Mouse (Mus musculus) olfactory bulb, adult 2 months (tissue): ENCODE measurements around the gene Tnp2. TPM values are rescaled to one million over a fixed set of nuclear protein-coding genes. Genes with fewer than 3 reads are reported as not detected.
A peak's percentile ranks its signal among the peaks of the same experiment; 100 is the strongest.

ENCODE experiments used
- H3K27ac ChIP-seq: fragments of 200-500 bp; 2 replicates; pipeline ENCODE4 v1.5.1; 2012; ENCODE audit warnings: low read depth, low read length; ENCODE audit not compliant: insufficient read depth
- H3K4me1 ChIP-seq: fragments of 200-500 bp; 2 replicates; pipeline ENCODE4 v1.6.1; 2012; ENCODE audit warnings: low read length; ENCODE audit not compliant: control insufficient read depth, insufficient read depth
- H3K4me3 ChIP-seq: fragments of 200-500 bp; 2 replicates; pipeline ENCODE4 v1.5.1; 2012; ENCODE audit warnings: mild to moderate bottlenecking, low read depth, low read length, moderate library complexity; ENCODE audit not compliant: insufficient read depth
- CTCF ChIP-seq: fragments of 200-500 bp; IDR thresholded peaks from 2 replicates; pipeline ENCODE4 v1.5.1; 2012; ENCODE audit warnings: low read depth, mild to moderate bottlenecking, low read length, moderate library complexity; ENCODE audit not compliant: insufficient read depth
- POLR2A ChIP-seq: fragments of 200-500 bp; IDR thresholded peaks from 2 replicates; pipeline ENCODE4 v1.6.1; 2012; ENCODE audit warnings: mild to moderate bottlenecking, low read depth, low read length, moderate library complexity; ENCODE audit not compliant: insufficient read depth
- WGBS: fragments of 180-500 bp; shearing (Covaris S2); methylation state at CpG from one replicate; pipeline ENCODE4 v1.1.7; 2018; 5-methylcytosine and 5-hydroxymethylcytosine counted together
- polyA plus RNA-seq: library from polyadenylated mRNA; stranded (reverse); fragments of >200 nt; gene quantifications from 2 replicates; pipeline ENCODE4 v1.2.4, GENCODE M21; 2012; ENCODE audit warnings: low replicate concordance; ENCODE audit not compliant: missing spikeins, insufficient read depth, insufficient read length

Gene Tnp2
- polyA plus RNA-seq: not detected in 2 replicates

DNA sequence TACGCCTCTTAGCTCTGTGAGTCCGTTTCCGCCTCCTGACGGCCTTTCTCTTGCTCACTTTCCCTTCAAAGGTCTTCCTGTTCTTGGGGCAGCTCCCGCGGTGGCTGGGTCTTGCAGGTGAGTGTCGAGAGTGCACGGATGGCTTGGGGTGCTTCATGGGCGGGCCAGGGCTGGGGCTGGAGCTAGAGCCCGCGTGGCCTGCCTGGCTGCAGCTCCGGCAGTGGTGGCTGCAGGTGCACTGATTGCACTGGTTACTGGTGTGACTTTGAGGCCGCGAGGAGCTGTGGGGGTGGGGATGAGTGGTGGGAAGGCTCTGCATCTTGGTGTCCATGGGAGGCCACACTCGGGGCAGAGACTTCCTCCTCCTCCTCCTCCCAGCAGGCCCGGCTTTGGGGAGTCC is at the start of gene Tnp2:
Gene Tnp2 (minus strand): TSS at position 390 of the 400 bp plus-strand sequence.
- TF ChIP-seq POLR2A (no peak), CTCF (no peak)
- no peak within 1 kb of the TSS for H3K27ac ChIP-seq
- H3K4me3 ChIP-seq: no peak within 1 kb of the TSS
- 71% methylated on average over 16 of the region's 16 CpGs for WGBS
- peaks cover 15% of the 10 kb centered on the region for H3K4me1 ChIP-seq

DNA sequence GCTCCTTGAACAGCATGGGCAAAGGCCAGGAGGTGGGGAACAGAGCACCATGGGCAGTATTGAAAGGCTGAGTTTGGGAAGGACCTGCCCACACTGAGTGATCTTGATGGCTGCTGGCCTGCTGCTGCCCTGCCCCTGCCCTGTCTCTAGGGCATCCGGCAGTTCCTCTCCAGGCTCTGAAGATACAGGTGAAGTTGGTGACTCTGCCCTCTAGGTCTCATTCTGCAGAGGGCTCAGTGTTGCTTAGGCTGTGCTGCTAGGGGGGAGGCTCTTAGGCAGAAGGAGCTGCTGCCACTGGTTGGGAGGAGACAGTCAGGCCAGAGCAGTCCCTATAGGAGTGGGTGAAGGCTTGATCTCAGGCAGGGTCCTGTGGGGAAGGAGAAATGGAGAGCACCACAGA is 49.4 kb upstream of the Tnp2 start:
- no peak overlapping the region for H3K27ac ChIP-seq
- WGBS: 96% methylated on average over 1 of the region's 1 CpGs
- H3K4me1 ChIP-seq: peaks cover 8% of the 10 kb centered on the region; the same call in 1 of the 2 replicates
- H3K4me3 ChIP-seq: no peak overlapping the region
- no peak for TF ChIP-seq POLR2A
- no peak for TF ChIP-seq CTCF

DNA sequence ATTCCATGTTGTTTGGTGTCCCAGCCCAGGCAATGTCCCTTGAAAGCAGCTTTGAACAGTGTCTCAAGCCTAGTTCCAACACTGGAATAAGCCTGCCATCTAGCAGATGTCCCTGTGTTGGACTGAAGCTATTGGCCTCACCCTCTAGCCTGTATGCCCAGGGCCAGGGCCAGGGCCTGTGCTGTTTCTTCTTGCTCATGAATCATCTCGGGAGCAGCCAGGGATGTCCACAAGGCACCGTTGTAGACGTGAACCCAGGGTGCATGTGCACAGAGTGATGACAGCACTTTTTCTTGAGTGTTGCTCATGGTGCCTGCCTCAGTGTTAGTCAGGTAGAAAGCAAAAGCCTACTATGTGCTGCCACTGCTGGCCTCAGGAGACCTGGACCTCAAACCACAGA is 48.8 kb upstream of the Tnp2 start:
- H3K4me3 ChIP-seq: no peak overlapping the region
- WGBS: 97% methylated on average over 3 of the region's 3 CpGs
- peaks cover 7% of the 10 kb centered on the region; the same call in 1 of the 2 replicates for H3K4me1 ChIP-seq
- no peak for TF ChIP-seq POLR2A
- no peak for TF ChIP-seq CTCF
- no peak overlapping the region for H3K27ac ChIP-seq

DNA sequence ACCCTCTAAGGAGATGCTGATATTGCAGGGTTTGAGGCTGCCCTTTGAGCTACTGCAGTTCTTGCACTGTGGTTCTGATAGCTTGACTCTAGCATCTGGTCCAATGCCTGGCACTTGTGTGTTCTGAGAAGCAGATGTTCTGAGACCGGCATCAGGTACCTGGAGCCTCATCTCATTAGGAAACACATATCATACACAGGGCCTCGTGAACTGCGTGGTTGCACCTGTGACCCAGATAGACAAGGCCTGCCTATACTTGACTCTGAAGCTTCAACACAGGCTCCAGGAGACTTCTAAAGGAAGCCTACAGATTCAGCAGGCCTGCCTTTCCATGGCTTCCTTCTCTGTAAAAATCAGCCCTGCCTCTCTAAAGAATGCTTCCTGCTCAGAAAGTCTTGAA is 47.9 kb upstream of the Tnp2 start:
- 98% methylated on average over 3 of the region's 3 CpGs for WGBS
- Histone ChIP-seq H3K4me3 (no peak overlapping the region), H3K4me1 (peaks cover 5% of the 10 kb centered on the region; the same call in 1 of the 2 replicates), H3K27ac (no peak overlapping the region)
- TF ChIP-seq CTCF (no peak), POLR2A (no peak)

DNA sequence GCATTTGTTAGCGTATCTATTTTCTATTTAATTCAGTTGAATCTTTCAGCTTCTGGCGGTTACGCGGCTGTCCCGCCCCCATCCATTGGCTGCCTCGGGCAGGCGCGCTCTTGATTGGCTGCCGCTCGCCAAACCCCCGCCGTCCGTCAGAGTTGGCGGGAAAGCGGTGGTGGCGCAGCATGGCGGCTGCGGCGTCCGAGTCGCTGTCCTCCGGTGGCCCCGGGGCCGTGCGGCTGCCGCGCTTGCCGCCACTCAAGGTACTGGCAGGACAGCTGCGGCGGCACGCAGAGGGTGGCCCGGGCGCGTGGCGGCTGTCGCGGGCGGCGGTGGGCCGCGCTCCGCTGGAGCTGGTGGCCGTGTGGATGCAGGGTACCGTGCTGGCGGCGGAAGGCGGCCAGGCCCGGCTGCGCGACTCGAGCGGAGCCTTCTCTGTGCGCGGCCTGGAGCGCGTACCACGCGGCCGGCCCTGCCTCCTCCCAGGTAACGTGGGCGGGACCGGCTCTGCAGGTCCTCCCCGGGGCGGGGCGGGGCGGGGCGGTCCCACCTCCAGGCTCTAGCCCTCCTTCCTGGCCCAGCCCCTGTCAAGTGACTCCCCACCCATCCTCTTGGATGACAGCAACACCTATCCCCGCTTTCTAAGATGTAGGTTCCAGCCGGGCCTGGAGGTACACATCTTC is 46.6 kb upstream of the Tnp2 start, which contains the start of gene Rmi2:
Gene Rmi2 (plus strand): TSS at position 149 of the 677 bp plus-strand sequence.
- Histone ChIP-seq H3K4me1 (peaks cover 5% of the 10 kb centered on the region; the same call in 1 of the 2 replicates), H3K27ac (no peak within 1 kb of the TSS), H3K4me3 (peak within 1 kb of the TSS; percentile 99)
- TF ChIP-seq CTCF: no peak
- no peak for TF ChIP-seq POLR2A
- 1% methylated on average over 64 of the region's 69 CpGs for WGBS

DNA sequence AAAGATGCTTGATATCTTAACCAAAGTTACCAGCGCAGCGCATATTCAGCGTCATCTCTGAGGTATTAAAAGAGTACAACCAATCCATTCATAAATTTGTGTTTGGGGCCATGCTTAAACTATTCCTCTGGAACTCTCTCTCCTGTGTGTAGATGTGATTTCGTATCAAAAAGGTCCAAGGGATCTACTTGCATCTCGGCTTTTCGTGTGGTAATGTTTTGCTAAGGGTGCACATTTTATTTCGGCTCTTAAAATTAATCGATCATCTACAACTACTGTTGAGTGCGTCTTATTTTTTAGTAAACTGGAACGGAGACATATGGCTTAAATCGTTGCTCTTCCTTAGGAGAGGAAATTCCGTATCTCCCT is 46.1 kb upstream of the Tnp2 start:
- no peak for TF ChIP-seq CTCF
- no peak for TF ChIP-seq POLR2A
- H3K27ac ChIP-seq: no peak overlapping the region
- H3K4me3 ChIP-seq: peak overlapping the region; percentile 99; the same call in 1 of the 2 replicates
- H3K4me1 ChIP-seq: peaks cover 5% of the 10 kb centered on the region; the same call in 1 of the 2 replicates
- 5% methylated on average over 12 of the region's 12 CpGs for WGBS

DNA sequence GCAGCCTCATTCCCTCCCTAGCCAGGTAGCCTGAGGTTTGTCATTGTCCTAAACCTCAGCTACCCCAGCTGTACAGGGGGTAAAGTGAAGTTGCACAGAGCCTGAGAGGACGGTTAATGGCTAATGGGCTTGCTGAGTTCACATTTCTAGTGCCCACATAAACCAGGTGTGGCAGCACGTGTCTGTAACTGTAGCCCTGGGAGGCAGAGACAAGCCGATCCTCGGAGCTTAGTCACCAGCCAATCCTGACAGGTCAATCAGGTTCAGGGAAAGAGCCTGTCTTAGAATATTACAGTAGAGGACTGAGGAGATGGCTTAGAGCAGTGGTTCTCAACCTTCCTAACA is 40.0 kb upstream of the Tnp2 start:
- no peaks in the 10 kb centered on the region for H3K4me1 ChIP-seq
- TF ChIP-seq CTCF: no peak
- TF ChIP-seq POLR2A: no peak
- no peak overlapping the region for H3K27ac ChIP-seq
- no peak overlapping the region for H3K4me3 ChIP-seq
- WGBS: 86% methylated on average over 4 of the region's 4 CpGs

DNA sequence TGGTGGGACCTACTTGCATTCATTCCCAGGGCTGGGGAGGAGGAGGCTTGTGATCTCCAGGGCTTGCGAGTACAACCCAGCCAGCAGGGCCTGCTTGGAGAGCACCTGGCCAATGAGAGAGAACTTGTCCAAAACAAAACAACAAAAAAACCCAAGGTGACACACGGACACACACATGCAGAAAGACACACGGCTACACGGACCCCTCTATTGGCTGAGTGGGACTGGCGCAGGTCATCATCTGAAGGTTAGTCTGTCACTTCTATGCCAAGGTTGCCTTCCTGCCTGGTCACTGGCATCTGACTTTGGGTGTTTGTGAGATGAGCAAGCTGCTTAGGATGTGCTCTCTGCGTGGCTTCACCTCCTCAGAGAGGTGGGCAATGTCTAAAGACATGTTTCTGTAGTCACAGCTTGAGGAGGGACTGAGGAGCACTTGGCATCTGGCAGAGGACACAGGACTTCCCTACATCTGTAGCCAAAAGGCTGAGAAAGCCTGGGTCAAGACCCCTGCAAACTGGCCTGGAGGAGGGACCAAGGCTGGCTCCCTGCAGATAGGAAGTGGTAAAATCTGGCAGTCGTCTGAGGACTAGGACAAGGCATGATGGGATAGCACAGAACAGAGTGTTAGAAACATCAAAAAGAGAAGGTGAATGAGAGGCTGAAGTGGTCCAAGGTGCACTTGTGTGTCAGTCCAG is 39.5 kb upstream of the Tnp2 start:
- Histone ChIP-seq H3K4me3 (no peak overlapping the region), H3K27ac (no peak overlapping the region), H3K4me1 (no peaks in the 10 kb centered on the region)
- TF ChIP-seq POLR2A (no peak), CTCF (no peak)
- 88% methylated on average over 7 of the region's 7 CpGs for WGBS

DNA sequence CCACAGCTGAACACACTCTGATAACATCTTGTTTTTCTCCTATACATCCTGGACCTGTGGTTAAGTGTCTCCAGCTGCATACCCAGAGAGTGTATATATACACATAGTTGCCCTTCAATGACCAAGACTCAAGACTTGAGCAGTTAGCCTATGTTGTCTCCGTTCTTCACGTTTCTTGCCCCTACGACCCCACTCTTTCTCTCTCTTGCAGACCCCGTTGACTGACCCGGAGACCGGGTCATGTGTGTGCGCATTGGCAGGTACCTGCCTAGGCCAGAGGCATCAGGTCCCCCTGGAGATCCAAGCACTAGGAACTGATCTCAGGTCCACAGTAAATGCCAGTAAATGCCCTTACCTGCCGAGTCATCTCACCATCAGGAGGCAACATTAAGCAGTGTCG is 38.8 kb upstream of the Tnp2 start:
- Histone ChIP-seq H3K27ac (no peak overlapping the region), H3K4me1 (no peaks in the 10 kb centered on the region), H3K4me3 (no peak overlapping the region)
- 95% methylated on average over 9 of the region's 9 CpGs for WGBS
- TF ChIP-seq POLR2A (no peak), CTCF (no peak)

DNA sequence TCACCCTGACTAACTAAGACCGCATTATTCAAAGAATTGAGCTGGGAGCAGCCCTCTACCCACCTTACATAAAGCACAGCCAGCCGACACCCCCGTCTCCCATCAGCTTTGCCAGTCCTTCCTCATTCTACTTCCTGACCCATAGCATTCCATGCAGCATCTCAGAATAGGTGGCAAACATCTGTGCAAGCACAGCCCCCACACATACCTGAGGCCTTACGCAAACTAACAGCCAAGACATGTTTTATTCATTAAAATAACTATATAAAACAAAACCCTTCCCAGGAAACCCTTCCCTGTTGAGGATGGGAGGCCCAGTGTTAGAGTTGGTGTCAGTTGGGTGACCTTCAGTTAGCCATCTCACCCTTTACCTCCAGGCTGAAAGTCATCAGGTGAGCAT is 37.4 kb upstream of the Tnp2 start:
- WGBS: 92% methylated on average over 4 of the region's 4 CpGs
- no peak for TF ChIP-seq POLR2A
- TF ChIP-seq CTCF: no peak
- H3K4me1 ChIP-seq: no peaks in the 10 kb centered on the region
- H3K27ac ChIP-seq: no peak overlapping the region
- H3K4me3 ChIP-seq: no peak overlapping the region
